Mouse (Mus musculus) myocyte (in vitro differentiated cells): ENCODE measurements around the gene Pold1. TPM values are rescaled to one million over a fixed set of nuclear protein-coding genes. Genes with fewer than 3 reads are reported as not detected.

Source experiments
- H3K27me3 ChIP-seq: one replicate; pipeline ENCODE4 v1.6.1; 2011; ENCODE audit not compliant: control insufficient read depth, insufficient read depth, insufficient read length
- H3K36me3 ChIP-seq: one replicate; pipeline ENCODE4 v1.6.1; 2011; ENCODE audit not compliant: control insufficient read depth, insufficient read depth
- H3K4me2 ChIP-seq: one replicate; pipeline ENCODE4 v1.6.1; 2011; ENCODE audit warnings: low read depth, control low read depth
- H3K4me3 ChIP-seq: one replicate; pipeline ENCODE4 v1.5.1; 2011; ENCODE audit warnings: mild to moderate bottlenecking, control low read depth, moderate library complexity
- H3K79me2 ChIP-seq: one replicate; pipeline ENCODE4 v1.6.1; 2011; ENCODE audit not compliant: control insufficient read depth, insufficient read depth
- H3ac ChIP-seq: one replicate; pipeline ENCODE4 v1.6.1; 2011; ENCODE audit not compliant: control insufficient read depth, insufficient read length
- CEBPB ChIP-seq: IDR thresholded peaks from 2 replicates; pipeline ENCODE4 v1.6.1; 2011; ENCODE audit warnings: mild to moderate bottlenecking, moderate library complexity; ENCODE audit not compliant: poor library complexity, insufficient read depth, severe bottlenecking
- E2F4 ChIP-seq: IDR thresholded peaks from one replicate; pipeline ENCODE4 v1.6.1; 2011; ENCODE audit warnings: mild to moderate bottlenecking, control low read depth, moderate library complexity; ENCODE audit not compliant: insufficient read depth
- MAX ChIP-seq: IDR thresholded peaks from one replicate; pipeline ENCODE4 v1.6.1; 2011; ENCODE audit warnings: low read depth, mild to moderate bottlenecking, control low read depth
- MYOD1 ChIP-seq, 3 experiments: IDR thresholded peaks; one replicate each; pipeline ENCODE4 v1.6.1; 2011; ENCODE audit warnings: control low read depth in 2 of 3, low read depth in 2 of 3, mild to moderate bottlenecking in 2 of 3, moderate library complexity in 1 of 3; ENCODE audit not compliant: insufficient read length in 2 of 3, control insufficient read depth in 1 of 3
- MYOG ChIP-seq, 3 experiments: IDR thresholded peaks; one replicate each; pipeline ENCODE4 v1.6.1; 2011; ENCODE audit warnings: control low read depth in 2 of 3, low read depth in 2 of 3, mild to moderate bottlenecking in 2 of 3; ENCODE audit not compliant: insufficient read length in 2 of 3, control insufficient read depth in 1 of 3, insufficient read depth in 1 of 3
- POLR2A ChIP-seq: IDR thresholded peaks from one replicate; pipeline ENCODE4 v1.6.1; 2011; ENCODE audit warnings: low read depth, mild to moderate bottlenecking, control low read depth, moderate library complexity; ENCODE audit not compliant: insufficient read length
- POLR2AphosphoS2 ChIP-seq: IDR thresholded peaks from one replicate; pipeline ENCODE4 v1.6.1; 2011; ENCODE audit warnings: low read depth, control low read depth; ENCODE audit not compliant: insufficient read length
- REST ChIP-seq: IDR thresholded peaks from one replicate; pipeline ENCODE4 v1.6.1; 2011; ENCODE audit warnings: mild to moderate bottlenecking, control low read depth, moderate library complexity; ENCODE audit not compliant: insufficient read depth, insufficient read length
- SRF ChIP-seq: IDR thresholded peaks from one replicate; pipeline ENCODE4 v1.6.1; 2011; ENCODE audit warnings: low read depth; ENCODE audit not compliant: control insufficient read depth, insufficient read length
- TCF12 ChIP-seq: IDR thresholded peaks from one replicate; pipeline ENCODE4 v1.6.1; 2011; ENCODE audit warnings: mild to moderate bottlenecking, control low read depth; ENCODE audit not compliant: poor library complexity, insufficient read depth, severe bottlenecking
- TCF3 ChIP-seq: IDR thresholded peaks from one replicate; pipeline ENCODE4 v1.6.1; 2011; ENCODE audit warnings: low read depth, control low read depth; ENCODE audit not compliant: insufficient read length
- USF1 ChIP-seq: IDR thresholded peaks from one replicate; pipeline ENCODE4 v1.6.1; 2011; ENCODE audit warnings: low read depth, mild to moderate bottlenecking, control low read depth, moderate library complexity
- polyA plus RNA-seq: library from polyadenylated mRNA; unstranded; fragments of >200 nt; fragmentation: generic; extraction: Trizol; gene quantifications from one replicate; pipeline ENCODE4 v1.2.1, GENCODE M21; 2012; ENCODE audit warnings: missing spikeins

The Pold1 gene
- polyA plus RNA-seq, 1 experiment: 23.9 TPM

- Histone ChIP-seq H3K27me3 (no peaks in the 10 kb centered on the region), H3ac (no peak overlapping the region), H3K4me2 (no peak overlapping the region), H3K79me2 (no peaks in the 10 kb centered on the region), H3K4me3 (no peak overlapping the region), H3K36me3 (no peaks in the 10 kb centered on the region)
- no peak for TF ChIP-seq POLR2AphosphoS2
- no peak for TF ChIP-seq MAX
- TF ChIP-seq E2F4: no peak
- no peak for TF ChIP-seq MYOD1 (IDR thresholded peaks at IDR 0.05; ENCODE audit: control insufficient read depth in 1 of 3, insufficient read length in 2 of 3, low read depth in 2 of 3)
- TF ChIP-seq TCF12: no peak
- no peak for TF ChIP-seq SRF
- TF ChIP-seq TCF3: no peak
- no peak for TF ChIP-seq MYOG (IDR thresholded peaks at IDR 0.05; ENCODE audit: control insufficient read depth in 1 of 3, insufficient read depth in 1 of 3, insufficient read length in 2 of 3, low read depth in 2 of 3)
- TF ChIP-seq REST: no peak
- TF ChIP-seq USF1: no peak
- no peak for TF ChIP-seq CEBPB
These were observed 15.5 kb downstream of the Pold1 start for GRCm38 (mm10) chr7:44532918-44533745.

- Histone ChIP-seq H3K4me2 (no peak within 1 kb of the TSS), H3ac (no peak within 1 kb of the TSS), H3K36me3 (no peaks in the 10 kb centered on the region), H3K79me2 (no peaks in the 10 kb centered on the region), H3K27me3 (no peaks in the 10 kb centered on the region), H3K4me3 (no peak within 1 kb of the TSS)
- no peak for TF ChIP-seq CEBPB
- no peak for TF ChIP-seq USF1
- TF ChIP-seq SRF: no peak
- TF ChIP-seq REST: no peak
- no peak for TF ChIP-seq POLR2A
- TF ChIP-seq TCF12: no peak
- no peak for TF ChIP-seq MYOD1 (IDR thresholded peaks at IDR 0.05; ENCODE audit: control insufficient read depth in 1 of 3, insufficient read length in 2 of 3, low read depth in 2 of 3)
These were observed 16.5 kb downstream of the Pold1 start, which contains the start of gene Spib for GRCm38 (mm10) chr7:44531946-44532732. Gene Spib, minus strand, starts transcription at chr7:44532071.

DNA sequence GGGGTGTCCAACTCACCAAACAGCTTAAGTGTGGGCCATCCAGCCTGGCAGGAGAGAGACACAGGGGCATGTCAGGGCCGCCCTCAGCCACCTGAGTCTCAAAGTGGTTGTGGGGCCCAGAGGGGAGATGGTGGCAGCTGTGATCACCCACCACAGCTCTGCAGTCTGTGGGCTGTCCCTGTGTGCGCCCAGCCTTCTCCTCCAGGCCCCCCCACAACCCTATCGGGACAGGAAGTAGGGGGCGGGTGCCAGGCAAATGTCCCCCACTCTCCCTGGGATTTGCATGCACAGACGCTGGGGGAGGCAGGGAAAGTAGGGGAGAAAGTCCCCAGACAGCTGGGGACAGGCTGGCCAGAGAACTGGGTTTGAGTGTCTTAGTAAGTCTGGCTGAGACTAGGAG is 17.4 kb downstream of the Pold1 start:
- no peak overlapping the region for H3K4me3 ChIP-seq
- H3K4me2 ChIP-seq: no peak overlapping the region
- TF ChIP-seq REST (no peak), USF1 (no peak), SRF (no peak), MYOG (IDR thresholded peaks at IDR 0.05; ENCODE audit: control insufficient read depth in 1 of 3, insufficient read depth in 1 of 3, insufficient read length in 2 of 3, low read depth in 2 of 3) (no peak), MAX (no peak), CEBPB (no peak), MYOD1 (IDR thresholded peaks at IDR 0.05; ENCODE audit: control insufficient read depth in 1 of 3, insufficient read length in 2 of 3, low read depth in 2 of 3) (no peak)
- no peaks in the 10 kb centered on the region for H3K27me3 ChIP-seq
- no peaks in the 10 kb centered on the region for H3K36me3 ChIP-seq
- H3K79me2 ChIP-seq: no peaks in the 10 kb centered on the region
- no peak overlapping the region for H3ac ChIP-seq

DNA sequence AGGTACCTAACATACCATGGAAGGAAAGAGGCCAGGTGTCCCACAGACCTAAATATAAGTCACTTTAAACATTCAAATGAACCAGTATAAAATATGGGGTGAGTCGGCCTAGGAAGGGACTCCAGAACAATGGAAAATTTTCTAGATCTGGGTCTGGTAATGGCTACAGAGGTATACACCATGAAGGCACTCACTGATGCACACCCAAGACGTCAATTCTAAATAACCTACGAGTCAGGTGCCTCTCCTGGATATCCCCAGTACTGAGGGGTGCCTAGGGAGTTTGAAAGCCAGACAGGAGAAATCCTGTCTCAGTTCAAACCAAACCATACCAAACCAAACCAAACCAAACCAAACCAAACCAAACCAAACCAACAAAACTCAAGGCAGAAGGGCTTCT is 18.1 kb downstream of the Pold1 start:
- H3K36me3 ChIP-seq: no peaks in the 10 kb centered on the region
- no peak overlapping the region for H3K4me3 ChIP-seq
- TF ChIP-seq MAX: no peak
- TF ChIP-seq SRF: no peak
- TF ChIP-seq TCF12: no peak
- no peak for TF ChIP-seq USF1
- no peak for TF ChIP-seq TCF3
- no peak for TF ChIP-seq MYOG (IDR thresholded peaks at IDR 0.05; ENCODE audit: control insufficient read depth in 1 of 3, insufficient read depth in 1 of 3, insufficient read length in 2 of 3, low read depth in 2 of 3)
- no peak for TF ChIP-seq E2F4
- TF ChIP-seq CEBPB: no peak
- no peak for TF ChIP-seq POLR2AphosphoS2
- TF ChIP-seq POLR2A: no peak
- no peak for TF ChIP-seq MYOD1 (IDR thresholded peaks at IDR 0.05; ENCODE audit: control insufficient read depth in 1 of 3, insufficient read length in 2 of 3, low read depth in 2 of 3)
- no peak for TF ChIP-seq REST
- H3ac ChIP-seq: no peak overlapping the region
- H3K4me2 ChIP-seq: no peak overlapping the region
- H3K27me3 ChIP-seq: no peaks in the 10 kb centered on the region
- H3K79me2 ChIP-seq: no peaks in the 10 kb centered on the region
